Mouse (Mus musculus): ENCODE measurements around the gene Cttnbp2nl.
A peak's percentile ranks its signal among the peaks of the same experiment; 100 is the strongest.

The Cttnbp2nl gene

DNA sequence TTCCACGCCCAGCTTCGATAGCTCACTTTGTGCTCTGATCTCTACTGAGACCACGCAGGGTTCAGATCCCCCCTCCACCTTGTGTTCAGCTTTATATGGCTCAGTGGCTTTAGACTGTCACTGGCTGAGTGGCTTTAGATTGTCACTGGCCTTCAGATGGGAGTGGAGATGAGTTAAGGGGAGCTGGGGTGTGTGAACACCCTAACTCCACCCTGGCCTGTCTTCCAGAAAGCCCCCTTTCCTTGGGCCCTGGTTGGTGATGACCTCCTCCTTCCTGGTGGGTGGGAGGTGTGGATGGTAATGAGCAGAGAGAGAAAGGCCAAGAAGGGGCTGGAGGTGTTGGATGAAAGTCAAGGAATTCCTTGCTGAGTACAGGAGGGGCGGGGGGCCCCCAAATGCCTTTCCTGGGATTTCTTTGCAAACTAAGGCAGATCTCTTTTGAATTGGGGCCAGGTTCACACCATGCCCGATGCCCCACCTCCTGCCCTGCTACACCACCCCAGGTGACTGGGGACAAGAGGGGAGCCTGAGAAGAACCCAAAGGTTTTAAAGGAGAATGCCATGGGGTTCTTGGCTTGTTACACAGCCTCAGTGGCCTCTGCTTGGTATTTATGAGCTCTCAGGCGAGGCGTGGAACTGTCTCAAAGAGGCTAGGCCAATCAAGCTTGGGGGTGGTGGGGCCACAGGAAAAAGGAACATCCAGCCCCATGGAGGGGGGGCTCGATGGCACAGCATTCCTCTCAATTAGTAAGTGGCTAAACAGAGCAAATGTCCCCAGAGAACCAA lies 87.7 kb downstream of the Cttnbp2nl start:
- DNase-seq (ENCODE audit: low read depth): no peak

DNA sequence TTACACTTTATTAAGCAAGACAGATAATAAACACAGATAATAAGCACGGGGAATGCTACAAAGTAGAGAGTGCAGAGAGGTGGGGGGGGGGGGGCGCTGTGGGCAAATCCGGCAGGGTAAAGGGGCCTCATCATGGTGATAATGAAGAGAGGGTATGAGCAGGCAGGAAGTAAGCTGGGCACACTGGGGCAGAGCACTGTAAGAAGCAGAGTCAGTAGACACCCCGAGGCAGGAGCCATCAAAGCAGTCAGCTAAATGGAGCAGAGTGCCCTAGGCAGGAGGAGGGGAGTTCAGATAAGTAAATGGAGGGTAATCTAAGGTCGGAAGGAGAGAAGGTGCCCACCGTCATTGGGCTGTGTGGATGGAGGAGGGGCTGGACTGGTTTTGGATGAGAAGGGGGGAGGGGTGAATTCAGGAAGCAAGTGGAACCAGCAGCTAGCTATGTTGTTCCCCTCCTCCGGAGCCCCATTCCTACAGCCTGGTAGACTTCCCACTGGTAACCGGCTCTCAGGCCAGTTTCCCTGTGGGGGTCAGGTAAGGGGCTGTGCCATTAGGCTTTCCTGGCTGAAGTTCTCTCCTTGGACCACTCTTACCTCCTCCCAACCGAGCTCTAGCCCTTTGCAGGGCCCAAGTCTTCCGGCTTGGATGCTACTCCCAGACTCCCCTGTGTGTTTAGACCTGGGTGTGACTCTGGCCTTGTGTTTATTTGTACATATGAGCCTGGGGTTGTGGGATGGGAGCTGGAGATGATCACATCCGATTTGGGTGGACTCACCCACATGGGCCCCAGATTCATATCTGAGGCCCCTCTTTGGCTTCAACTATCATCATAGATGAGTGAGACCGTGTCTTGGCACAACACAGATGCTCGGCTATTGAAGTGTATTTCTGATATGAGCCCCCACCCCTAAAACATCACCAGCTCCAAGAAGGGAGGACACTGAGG lies 89.3 kb downstream of the Cttnbp2nl start:
- peak; percentile 47 for DNase-seq (ENCODE audit: low read depth)

DNA sequence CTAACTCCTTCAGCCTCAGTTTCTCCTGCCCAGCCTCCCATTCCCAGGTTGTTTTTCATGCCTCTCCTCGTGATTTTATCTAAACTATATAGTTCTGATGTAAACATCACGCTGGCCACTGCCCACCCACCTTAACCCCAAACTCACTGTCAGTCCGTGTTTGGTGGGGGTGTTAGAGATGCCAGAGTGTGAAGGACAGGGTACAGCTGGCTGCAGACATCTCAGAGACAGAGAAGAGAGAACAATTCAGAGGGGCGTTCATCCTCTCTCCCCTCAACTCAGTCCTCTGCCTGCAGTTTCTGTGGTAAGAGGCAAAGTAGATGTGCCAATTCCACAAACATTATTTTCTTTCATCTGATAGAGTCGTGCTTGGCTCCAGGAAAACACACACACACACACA lies 90.1 kb downstream of the Cttnbp2nl start:
- no peak for DNase-seq (ENCODE audit: low read depth)

DNA sequence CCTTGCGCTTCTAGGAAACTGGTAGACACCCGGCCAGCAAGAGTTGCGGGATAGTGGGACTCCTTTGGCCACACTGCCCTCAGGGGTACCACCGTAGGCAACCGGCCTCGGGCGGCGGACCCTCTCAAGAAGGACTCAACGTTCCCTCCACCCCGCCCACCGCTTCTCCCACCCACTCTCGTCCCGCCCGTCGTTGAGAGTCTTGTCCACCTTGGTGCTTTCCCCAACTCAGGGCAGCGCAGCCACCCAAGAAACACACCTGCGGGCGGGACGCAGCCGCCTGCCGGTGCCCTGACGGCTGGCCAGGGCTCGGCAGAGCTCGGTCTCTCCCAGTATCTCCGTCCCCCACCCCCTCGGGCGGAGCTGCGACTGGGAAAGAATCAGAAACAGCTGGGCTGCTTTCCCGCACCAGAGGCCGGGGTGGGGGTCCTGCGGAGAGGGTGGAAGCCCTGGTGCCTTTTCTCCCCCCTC lies 90.8 kb downstream of the Cttnbp2nl start:
- DNase-seq (ENCODE audit: low read depth): peak; percentile 22

DNA sequence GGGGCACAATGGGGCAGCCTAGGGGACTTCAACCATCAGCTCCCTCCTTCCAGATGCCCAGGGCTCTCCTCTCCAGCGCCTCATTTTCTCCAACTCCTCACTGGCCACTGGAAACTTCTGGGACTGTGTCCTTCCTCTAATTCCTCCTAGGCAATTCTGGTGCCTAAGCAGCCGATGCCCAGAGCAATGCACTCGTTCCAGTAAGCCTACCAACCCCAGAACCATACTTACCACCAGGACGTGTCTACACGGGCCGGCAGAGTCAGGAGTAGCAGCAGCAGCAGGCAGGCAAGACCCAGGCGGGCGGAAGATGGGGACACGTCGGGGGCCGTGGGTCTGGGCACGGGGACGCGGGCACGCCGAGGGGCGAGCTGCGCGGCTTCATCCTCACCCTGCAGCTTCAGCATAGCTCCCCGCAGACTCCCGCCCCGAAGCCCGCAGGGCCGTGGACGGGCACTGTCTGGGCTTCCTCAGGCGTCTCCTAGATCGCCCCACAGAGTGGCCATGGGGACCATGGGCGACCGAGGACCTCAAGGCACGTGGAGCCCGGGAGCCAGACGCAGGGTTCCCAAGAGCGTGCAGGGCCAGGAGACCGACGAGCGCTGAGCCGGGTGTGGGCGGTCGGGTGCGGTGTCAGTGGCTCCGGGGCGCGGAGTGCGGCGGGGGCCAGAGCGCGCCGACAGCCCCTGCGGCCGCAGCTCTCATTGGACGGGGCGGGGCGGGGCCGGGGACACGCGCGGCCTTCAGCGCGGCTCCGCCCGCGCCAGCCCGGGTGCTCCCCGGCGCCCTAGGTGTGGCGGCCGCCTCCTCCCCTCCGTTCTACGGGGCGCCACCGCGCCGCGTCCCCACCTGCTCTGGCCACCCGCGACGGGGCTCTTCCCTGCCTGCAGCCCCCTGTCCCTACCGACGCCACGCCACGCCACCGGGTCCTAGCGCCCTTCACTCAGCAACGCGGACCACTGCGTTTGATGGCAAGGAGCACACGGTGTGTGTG lies 91.6 kb downstream of the Cttnbp2nl start, which contains the start of gene Wnt2b:
Gene Wnt2b, minus strand, starts transcription at position 856 of the 994 bp plus-strand sequence.
- DNase-seq (ENCODE audit: low read depth): peak; percentile 49

DNA sequence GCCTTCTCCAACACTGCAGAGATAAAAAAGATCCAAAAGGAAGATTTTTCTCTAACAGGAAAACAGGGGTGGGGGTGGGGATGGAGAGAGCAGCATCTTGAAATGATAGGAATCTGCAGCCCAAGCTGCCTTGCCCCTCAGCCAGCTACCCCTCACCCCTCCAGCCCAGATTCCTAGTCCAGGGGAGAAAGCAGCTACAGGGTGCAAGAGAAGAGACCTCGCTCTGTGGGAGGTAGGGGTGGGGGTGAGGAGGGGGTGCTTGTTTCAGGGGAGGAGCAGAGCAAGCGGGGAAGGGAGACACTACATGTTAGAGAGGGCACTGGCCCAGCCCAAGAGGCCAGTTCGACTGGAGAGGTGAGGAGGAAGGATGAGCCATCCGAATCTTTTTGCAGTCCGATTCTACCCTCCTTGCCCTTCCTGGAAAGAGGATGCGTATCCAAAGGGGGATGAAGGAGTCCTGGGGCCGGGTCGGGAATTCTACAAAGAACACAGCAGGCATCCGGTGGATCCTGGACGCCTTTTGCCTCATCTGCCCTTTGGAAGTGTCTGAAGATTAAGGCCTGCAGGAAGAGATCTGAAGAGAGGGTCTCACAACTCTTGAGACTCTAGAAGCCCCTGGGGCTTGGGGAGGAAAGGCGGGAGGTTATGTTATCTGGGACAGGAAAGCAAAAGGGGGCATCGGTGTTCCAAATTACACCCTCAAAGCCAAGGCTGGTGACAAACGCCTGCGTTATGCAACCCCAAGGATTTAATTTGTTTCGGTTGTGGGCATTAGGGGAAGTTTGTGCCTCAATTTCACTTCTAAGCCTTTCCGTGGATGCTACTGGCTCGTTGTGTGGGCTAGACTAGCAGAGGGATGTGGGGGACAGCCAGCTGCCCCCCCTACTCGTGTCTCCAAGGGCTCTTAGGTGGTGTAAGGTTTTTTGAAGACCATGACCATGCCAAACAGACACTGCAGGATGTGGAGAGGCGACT lies 92.6 kb downstream of the Cttnbp2nl start:
- DNase-seq (ENCODE audit: low read depth): peak; percentile 18

DNA sequence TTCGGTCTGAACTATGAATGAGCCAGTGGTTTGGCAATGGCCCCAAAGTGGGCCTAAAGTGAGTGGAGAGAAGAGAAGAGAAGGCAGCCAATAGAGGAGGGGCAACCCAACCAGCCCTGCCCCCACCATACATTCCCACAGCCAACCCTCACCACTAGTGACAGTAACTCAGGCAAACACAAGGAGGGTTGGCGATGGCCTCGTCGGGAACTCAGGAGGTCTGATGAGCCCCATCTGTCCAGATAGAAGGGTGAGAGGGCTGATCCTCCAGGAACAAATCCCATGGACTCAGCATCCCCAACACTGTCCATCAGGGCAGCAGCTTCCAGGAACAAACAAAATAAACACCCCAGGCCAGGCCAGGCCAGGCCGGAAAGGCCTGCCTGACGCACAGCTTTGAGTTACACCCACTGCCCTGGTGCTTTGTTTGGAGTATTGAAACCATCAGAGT lies 96.8 kb downstream of the Cttnbp2nl start:
- no peak for DNase-seq (ENCODE audit: low read depth)

DNA sequence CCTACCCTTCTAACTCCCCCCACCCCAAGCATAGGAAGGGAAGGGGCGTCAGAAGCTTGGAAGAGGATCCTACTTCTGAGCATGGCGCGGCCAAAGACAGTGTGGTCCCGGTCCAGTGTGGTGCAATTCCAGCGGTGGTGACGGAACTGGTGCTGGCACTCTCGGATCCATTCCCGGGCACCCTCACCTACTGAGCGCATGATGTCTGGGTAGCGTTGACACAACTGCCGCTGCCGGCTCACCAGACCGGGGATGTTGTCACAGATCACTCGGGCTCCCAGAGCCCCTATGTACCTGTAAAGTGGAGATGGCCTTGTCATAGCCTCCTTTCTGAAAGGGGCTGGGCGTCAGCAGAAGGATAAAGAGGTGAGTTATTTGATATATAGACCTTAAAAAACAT lies 98.4 kb downstream of the Cttnbp2nl start:
- no peak for DNase-seq (ENCODE audit: low read depth)

DNA sequence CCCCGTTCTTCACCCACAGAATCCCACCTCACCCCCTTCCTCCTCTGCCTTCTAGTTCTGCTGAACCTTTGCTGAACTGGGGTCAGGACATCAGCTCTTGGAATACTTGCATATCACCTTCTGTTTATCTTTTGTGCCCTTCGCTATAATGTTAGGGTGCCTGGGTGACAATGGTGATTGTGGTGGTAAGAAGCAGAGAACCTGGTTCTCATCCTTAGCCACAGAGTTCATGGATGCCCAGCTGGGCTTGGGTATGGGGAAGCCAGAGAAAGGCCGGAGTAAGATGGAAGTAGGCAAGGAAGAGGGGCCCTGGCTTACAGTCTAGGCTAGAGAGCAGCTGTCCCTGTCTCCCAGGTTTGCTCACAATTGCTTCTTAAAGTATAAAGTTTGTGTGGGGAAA lies 98.8 kb downstream of the Cttnbp2nl start:
- no peak for DNase-seq (ENCODE audit: low read depth)

DNA sequence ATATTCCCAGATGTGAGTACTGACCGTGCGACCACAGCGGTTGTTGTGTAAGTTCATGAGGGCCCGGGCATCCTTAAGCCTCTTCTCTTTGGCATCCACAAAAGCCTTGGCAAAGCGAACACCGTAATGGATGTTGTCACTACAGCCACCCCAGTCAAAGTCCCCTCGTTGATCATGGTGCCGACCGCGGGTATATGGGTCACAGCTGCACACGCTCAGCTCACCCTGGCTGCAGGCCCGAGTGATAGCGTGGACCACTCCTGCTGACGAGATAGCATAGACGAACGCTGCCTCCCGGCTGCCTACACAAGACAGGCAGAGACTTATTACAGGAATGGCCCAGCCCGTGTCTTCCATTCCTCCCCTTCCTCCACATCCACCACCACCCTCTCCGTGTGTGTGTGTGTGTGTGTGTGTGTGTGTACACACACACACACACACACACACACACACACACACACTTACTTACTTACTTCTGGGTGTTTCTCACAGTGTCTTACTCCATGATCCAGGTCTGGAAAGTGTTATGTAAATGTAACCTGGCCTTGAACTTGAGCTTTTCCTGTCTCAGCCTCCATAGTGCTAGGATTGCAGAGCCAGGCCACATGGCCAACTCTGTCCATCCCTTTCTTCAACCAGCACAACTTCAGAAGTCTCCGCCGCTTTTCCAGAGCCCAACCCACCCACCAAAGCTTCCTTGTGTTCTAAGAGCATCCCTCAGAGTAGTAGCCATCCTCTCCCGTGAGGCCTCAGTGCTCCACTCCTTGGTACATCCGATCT lies 99.9 kb downstream of the Cttnbp2nl start:
- DNase-seq (ENCODE audit: low read depth): no peak

All from induced T-regulatory cell, adult 2 months (primary cell).